Mouse (Mus musculus): Measurements from ENCODE around the gene Olfr288. TPM values are rescaled to one million over a fixed set of nuclear protein-coding genes. Genes with fewer than 3 reads are reported as not detected.

Gene Olfr288
- polyA plus RNA-seq, 1 experiment = not detected

DNA sequence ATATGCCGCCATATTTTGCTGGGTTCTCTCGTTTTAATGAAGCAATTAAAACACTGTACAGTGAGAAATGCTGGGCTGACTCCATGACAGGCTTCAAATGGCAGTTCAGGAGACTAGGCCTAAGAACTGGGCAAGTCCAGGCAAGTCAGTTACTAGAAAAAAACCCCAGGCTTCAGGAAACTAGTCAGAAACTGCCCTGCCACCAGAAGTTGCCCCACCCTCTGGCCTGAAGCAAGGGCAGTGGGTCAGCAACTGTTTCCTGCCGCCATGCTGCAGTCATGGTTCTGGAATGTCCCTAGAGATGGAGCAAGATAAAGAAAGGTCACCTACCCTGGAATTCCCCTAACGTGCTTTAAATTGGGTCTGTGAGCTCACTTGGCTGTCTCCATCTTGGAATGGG lies 39.4 kb downstream of the Olfr288 start:
- peak; percentile 39 for DNase-seq
- WGBS = 66% methylated on average over 4 of the region's 4 CpGs
- TF ChIP-seq POLR2A (IDR thresholded peaks at IDR 0.05; ENCODE audit: low read depth, low read length) = no peak
- TF ChIP-seq CTCF (conservative IDR thresholded peaks at IDR 0.05; ENCODE audit: insufficient read depth, insufficient read length, low read depth, low read length) = no peak

DNA sequence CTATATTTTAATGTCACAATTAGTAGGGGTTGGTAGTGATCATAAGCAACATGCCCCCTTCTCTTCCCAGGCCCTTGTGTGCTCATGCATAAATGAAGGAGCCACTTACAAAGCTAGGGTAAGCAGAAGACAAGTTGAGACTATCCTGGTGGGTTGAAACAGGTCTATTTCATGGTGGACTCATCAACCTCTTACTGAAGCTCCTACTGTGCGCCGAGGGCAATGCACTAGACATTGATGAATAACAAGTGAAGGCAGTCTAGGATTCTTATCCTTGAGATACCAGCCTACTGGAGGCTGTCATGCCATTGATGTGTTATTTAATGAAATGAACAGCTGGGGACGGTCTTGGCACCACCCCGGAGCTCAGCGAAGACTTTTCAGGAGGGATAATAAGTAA lies 40.1 kb downstream of the Olfr288 start:
- TF ChIP-seq CTCF (conservative IDR thresholded peaks at IDR 0.05; ENCODE audit: insufficient read depth, insufficient read length, low read depth, low read length) (no peak), POLR2A (IDR thresholded peaks at IDR 0.05; ENCODE audit: low read depth, low read length) (no peak)

More for the DNA sequence above, 39.4 kb downstream of the Olfr288 start:
- no peaks in the 10 kb centered on the region for H3K27me3 ChIP-seq (replicated peaks; ENCODE audit: control insufficient read depth, insufficient read depth, low read length)
- H3K4me3 ChIP-seq (ENCODE audit: insufficient read depth, low read depth, low read length) = no peak overlapping the region
- no peaks in the 10 kb centered on the region; the same call in 1 of the 2 replicates for H3K4me1 ChIP-seq (ENCODE audit: control insufficient read depth, insufficient read depth, low read length)
- H3K36me3 ChIP-seq (ENCODE audit: control insufficient read depth, insufficient read depth, low read length) = no peaks in the 10 kb centered on the region
- no peak overlapping the region for H3K27ac ChIP-seq (ENCODE audit: insufficient read depth, low read depth, low read length)

DNA sequence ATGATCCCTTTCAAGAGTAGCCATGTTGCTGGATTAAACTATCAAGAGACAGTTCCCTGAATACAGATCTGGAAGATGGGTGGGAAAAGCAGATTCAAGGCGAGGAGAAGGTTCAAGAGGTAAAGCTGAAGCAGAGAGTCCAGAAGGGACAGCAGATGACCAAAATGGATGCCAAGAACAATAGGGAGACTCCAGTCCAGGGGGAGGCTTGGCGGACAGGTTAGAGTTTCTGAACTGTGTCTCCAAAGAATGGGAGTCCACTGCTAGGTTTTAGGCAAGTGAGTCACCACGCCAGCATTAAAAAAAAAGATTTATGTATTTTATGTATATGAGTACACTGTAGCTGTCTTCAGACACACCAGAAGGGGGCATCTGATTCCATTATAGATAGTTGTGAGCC lies 40.7 kb downstream of the Olfr288 start:
- DNase-seq = no peak
- Histone ChIP-seq H3K4me1 (ENCODE audit: control insufficient read depth, insufficient read depth, low read length) (no peaks in the 10 kb centered on the region), H3K4me3 (ENCODE audit: insufficient read depth, low read depth, low read length) (no peak overlapping the region), H3K27me3 (replicated peaks; ENCODE audit: control insufficient read depth, insufficient read depth, low read length) (no peaks in the 10 kb centered on the region), H3K36me3 (ENCODE audit: control insufficient read depth, insufficient read depth, low read length) (no peaks in the 10 kb centered on the region), H3K27ac (ENCODE audit: insufficient read depth, low read depth, low read length) (no peak overlapping the region)
- TF ChIP-seq CTCF (conservative IDR thresholded peaks at IDR 0.05; ENCODE audit: insufficient read depth, insufficient read length, low read depth, low read length) (no peak), POLR2A (IDR thresholded peaks at IDR 0.05; ENCODE audit: low read depth, low read length) (no peak)
- WGBS = 81% methylated on average over 3 of the region's 3 CpGs

More for the DNA sequence above, 40.1 kb downstream of the Olfr288 start:
- Histone ChIP-seq H3K4me3 (ENCODE audit: insufficient read depth, low read depth, low read length) (no peak overlapping the region), H3K27me3 (replicated peaks; ENCODE audit: control insufficient read depth, insufficient read depth, low read length) (no peaks in the 10 kb centered on the region), H3K36me3 (ENCODE audit: control insufficient read depth, insufficient read depth, low read length) (no peaks in the 10 kb centered on the region), H3K4me1 (ENCODE audit: control insufficient read depth, insufficient read depth, low read length) (no peaks in the 10 kb centered on the region), H3K27ac (ENCODE audit: insufficient read depth, low read depth, low read length) (no peak overlapping the region)
- no peak for DNase-seq
- 92% methylated on average over 5 of the region's 5 CpGs for WGBS

DNA sequence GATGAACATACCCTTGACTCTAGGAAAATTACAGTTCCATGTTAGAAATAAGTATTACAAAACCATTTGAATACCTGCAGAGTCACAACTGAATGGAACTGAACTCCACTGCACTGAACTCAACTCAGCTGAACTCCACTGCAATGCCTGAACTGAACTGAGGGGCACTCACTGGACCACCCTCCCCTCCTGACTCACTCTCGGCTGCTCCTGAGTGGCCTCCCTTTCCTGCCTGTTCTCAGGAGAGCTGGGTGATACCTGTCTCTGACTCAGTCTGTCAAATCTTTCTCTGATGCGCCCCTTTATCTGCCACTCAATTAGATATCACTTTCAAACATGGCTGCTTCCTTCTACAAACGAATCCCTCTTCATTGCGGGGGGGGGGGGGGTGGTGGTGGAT lies 41.2 kb downstream of the Olfr288 start:
- H3K27me3 ChIP-seq (replicated peaks; ENCODE audit: control insufficient read depth, insufficient read depth, low read length) = no peaks in the 10 kb centered on the region
- H3K4me1 ChIP-seq (ENCODE audit: control insufficient read depth, insufficient read depth, low read length) = no peaks in the 10 kb centered on the region
- no peak overlapping the region for H3K27ac ChIP-seq (ENCODE audit: insufficient read depth, low read depth, low read length)
- H3K4me3 ChIP-seq (ENCODE audit: insufficient read depth, low read depth, low read length) = no peak overlapping the region
- no peaks in the 10 kb centered on the region for H3K36me3 ChIP-seq (ENCODE audit: control insufficient read depth, insufficient read depth, low read length)
- 57% methylated on average over 4 of the region's 4 CpGs for WGBS
- TF ChIP-seq CTCF (conservative IDR thresholded peaks at IDR 0.05; ENCODE audit: insufficient read depth, insufficient read length, low read depth, low read length) (no peak), POLR2A (IDR thresholded peaks at IDR 0.05; ENCODE audit: low read depth, low read length) (no peak)
- no peak for DNase-seq

DNA sequence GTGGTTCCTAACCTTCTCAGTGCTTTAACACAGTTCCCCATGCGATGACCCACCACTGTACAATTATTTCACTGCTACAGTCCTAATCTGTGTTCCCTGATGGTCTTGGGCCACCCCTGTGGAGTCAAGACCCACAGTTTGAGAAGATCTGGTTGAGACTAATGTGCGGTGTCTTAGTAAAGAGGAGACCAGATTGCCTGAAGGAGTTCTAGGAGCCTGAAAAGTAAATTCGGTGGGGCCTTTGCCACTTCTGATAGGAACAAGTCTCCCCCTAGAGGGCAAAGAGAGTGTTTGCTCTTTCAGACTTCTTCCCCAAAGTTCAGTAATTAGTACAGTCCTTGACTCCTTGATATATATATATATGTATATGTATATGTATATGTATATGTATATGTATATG lies 41.7 kb downstream of the Olfr288 start:
- Histone ChIP-seq H3K27me3 (replicated peaks; ENCODE audit: control insufficient read depth, insufficient read depth, low read length) (no peaks in the 10 kb centered on the region), H3K27ac (ENCODE audit: insufficient read depth, low read depth, low read length) (no peak overlapping the region), H3K36me3 (ENCODE audit: control insufficient read depth, insufficient read depth, low read length) (no peaks in the 10 kb centered on the region), H3K4me3 (ENCODE audit: insufficient read depth, low read depth, low read length) (no peak overlapping the region), H3K4me1 (ENCODE audit: control insufficient read depth, insufficient read depth, low read length) (no peaks in the 10 kb centered on the region)
- peak; percentile 43 for DNase-seq
- 18% methylated on average over 3 of the region's 3 CpGs for WGBS
- peak; percentile 38 for TF ChIP-seq CTCF (conservative IDR thresholded peaks at IDR 0.05; ENCODE audit: insufficient read depth, insufficient read length, low read depth, low read length)
- no peak for TF ChIP-seq POLR2A (IDR thresholded peaks at IDR 0.05; ENCODE audit: low read depth, low read length)

DNA sequence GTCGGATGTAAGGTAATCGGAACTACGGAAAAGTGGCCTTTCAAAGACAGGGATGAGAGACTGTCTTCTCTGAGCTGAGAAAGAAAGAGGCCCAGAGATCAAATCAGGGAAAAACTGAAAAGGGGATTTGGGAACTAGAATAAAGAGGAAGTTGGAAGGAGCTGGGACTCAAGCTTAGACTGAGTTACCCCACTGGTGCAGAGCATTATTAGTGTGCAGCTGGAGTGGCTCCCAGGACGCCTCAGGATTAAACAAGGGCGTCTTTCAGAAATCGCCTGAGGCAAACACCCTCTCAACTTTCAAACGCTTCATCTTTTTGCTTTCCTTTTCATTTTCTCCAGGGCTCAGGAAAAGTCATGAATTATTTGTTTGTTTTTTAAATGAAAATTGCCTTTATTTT lies 42.4 kb downstream of the Olfr288 start:
- WGBS = 81% methylated on average over 7 of the region's 7 CpGs
- TF ChIP-seq CTCF (conservative IDR thresholded peaks at IDR 0.05; ENCODE audit: insufficient read depth, insufficient read length, low read depth, low read length) = no peak
- TF ChIP-seq POLR2A (IDR thresholded peaks at IDR 0.05; ENCODE audit: low read depth, low read length) = no peak
- H3K4me3 ChIP-seq (ENCODE audit: insufficient read depth, low read depth, low read length) = no peak overlapping the region
- no peaks in the 10 kb centered on the region for H3K4me1 ChIP-seq (ENCODE audit: control insufficient read depth, insufficient read depth, low read length)
- DNase-seq = no peak
- no peaks in the 10 kb centered on the region for H3K36me3 ChIP-seq (ENCODE audit: control insufficient read depth, insufficient read depth, low read length)
- no peaks in the 10 kb centered on the region for H3K27me3 ChIP-seq (replicated peaks; ENCODE audit: control insufficient read depth, insufficient read depth, low read length)
- no peak overlapping the region for H3K27ac ChIP-seq (ENCODE audit: insufficient read depth, low read depth, low read length)

DNA sequence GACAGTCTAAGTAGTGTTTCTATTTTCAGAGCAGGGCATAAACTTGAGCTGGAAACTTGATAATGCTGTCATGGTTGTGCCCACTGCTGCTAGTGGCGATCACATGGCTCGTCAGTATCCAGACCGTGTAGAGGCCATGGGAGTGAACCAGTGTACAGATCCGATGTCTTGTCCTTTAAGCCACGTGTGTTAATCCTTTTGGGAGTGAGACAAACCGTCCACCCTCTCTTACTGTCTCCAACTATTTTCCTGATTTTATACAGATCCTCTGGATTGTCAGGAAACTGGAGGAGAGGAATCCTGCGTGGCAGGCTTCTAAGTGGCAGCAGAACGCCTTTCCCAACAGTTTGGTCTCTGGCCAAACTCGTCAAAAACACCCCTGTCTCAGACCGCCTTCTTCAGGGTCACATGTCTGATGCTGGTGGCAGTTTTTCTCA lies 46.2 kb downstream of the Olfr288 start:
- Histone ChIP-seq H3K36me3 (ENCODE audit: control insufficient read depth, insufficient read depth, low read length) (no peaks in the 10 kb centered on the region), H3K27ac (ENCODE audit: insufficient read depth, low read depth, low read length) (no peak overlapping the region), H3K4me3 (ENCODE audit: insufficient read depth, low read depth, low read length) (no peak overlapping the region), H3K4me1 (ENCODE audit: control insufficient read depth, insufficient read depth, low read length) (peaks cover 6% of the 10 kb centered on the region; the same call in 1 of the 2 replicates), H3K27me3 (replicated peaks; ENCODE audit: control insufficient read depth, insufficient read depth, low read length) (no peaks in the 10 kb centered on the region)
- WGBS = 46% methylated on average over 10 of the region's 10 CpGs
- TF ChIP-seq CTCF (conservative IDR thresholded peaks at IDR 0.05; ENCODE audit: insufficient read depth, insufficient read length, low read depth, low read length) (no peak), POLR2A (IDR thresholded peaks at IDR 0.05; ENCODE audit: low read depth, low read length) (no peak)
- DNase-seq = no peak
